Mouse (Mus musculus): ENCODE results near the gene Dnajc30.

- TF ChIP-seq POLR2A (IDR thresholded peaks at IDR 0.05; ENCODE audit: borderline replicate concordance, insufficient read depth, low read length) (no peak), CTCF (IDR thresholded peaks at IDR 0.05; ENCODE audit: borderline replicate concordance, insufficient read depth, low read depth, low read length) (no peak)
Observed at GRCm38 (mm10) chr5:135070448-135070847, 6.4 kb downstream of the Dnajc30 start.
